Mouse (Mus musculus): ENCODE measurements around the gene Eno3.

GRCm38 (mm10) chr11:70646691-70647650 is 10.0 kb upstream of the Eno3 start, which contains the start of the genes Rnf167 and Slc25a11:
- TF ChIP-seq EP300 (IDR thresholded peaks at IDR 0.05; ENCODE audit: low read depth) (peak; percentile 87), CTCF (IDR thresholded peaks at IDR 0.05; ENCODE audit: low read depth) (0 out of 2 replicates have a peak, but pooled peaks have one; percentile 26)
